Mouse (Mus musculus) kidney, embryonic 16.5 days (tissue): ENCODE data around the gene Fitm2. TPM values are rescaled to one million over a fixed set of nuclear protein-coding genes. Genes with fewer than 3 reads are reported as not detected.
"Not testable (repeated sequence)": the region's sequence is repeated elsewhere in the genome, so short reads cannot be mapped to it uniquely, and the experiment has no call there.

Experiments used
- ATAC-seq: fragments of 200-750 bp; cut with Nextera tagmentation; 2 replicates; pipeline ENCODE4 v1.8.0; 2017; ENCODE audit warnings: moderate TSS enrichment; ENCODE audit not compliant: low FRiP score, low TSS enrichment
- H3K27ac ChIP-seq: fragments of 300-500 bp; sonication (generic); 2 replicates; pipeline ENCODE4 v1.5.1; 2014; ENCODE audit warnings: low read length
- H3K27me3 ChIP-seq: fragments of 300-500 bp; sonication (generic); 2 replicates; pipeline ENCODE4 v1.6.1; 2014; ENCODE audit warnings: low read length, control low read depth, mixed read lengths; ENCODE audit not compliant: insufficient read depth
- H3K36me3 ChIP-seq: fragments of 300-500 bp; sonication (generic); 2 replicates; pipeline ENCODE4 v1.6.1; 2014; ENCODE audit warnings: low read length, control low read depth, mixed read lengths; ENCODE audit not compliant: insufficient read depth
- H3K4me1 ChIP-seq: fragments of 300-500 bp; sonication (generic); 2 replicates; pipeline ENCODE4 v1.6.1; 2014; ENCODE audit warnings: low read length, control low read depth, mixed read lengths; ENCODE audit not compliant: insufficient read depth
- H3K4me2 ChIP-seq: fragments of 300-500 bp; sonication (generic); replicated peaks from 2 replicates; pipeline ENCODE4 v1.6.1; 2014; ENCODE audit warnings: low read depth, low read length
- H3K4me3 ChIP-seq: fragments of 300-500 bp; sonication (generic); 2 replicates; pipeline ENCODE4 v1.5.1; 2014; ENCODE audit warnings: mild to moderate bottlenecking, low read length
- H3K9ac ChIP-seq: fragments of 300-500 bp; sonication (generic); replicated peaks from 2 replicates; pipeline ENCODE4 v1.6.1; 2014; ENCODE audit warnings: low read length
- H3K9me3 ChIP-seq: fragments of 300-500 bp; sonication (generic); 2 replicates; pipeline ENCODE4 v1.6.1; 2016; ENCODE audit warnings: low read length, control low read depth
- WGBS: fragments of 180-500 bp; shearing (Covaris S2); extraction: QIAGEN DNeasy Blood & Tissue Kit; methylation state at CpG from one replicate; pipeline ENCODE4 v1.1.7; 2014; 5-methylcytosine and 5-hydroxymethylcytosine counted together
- polyA plus RNA-seq: library from polyadenylated mRNA; unstranded; fragments of >200 nt; fragmentation: Nextera tagmentation; extraction: Ambion mirVana; gene quantifications from 2 replicates; pipeline ENCODE4 v1.2.1, GENCODE M21; 2015

Fitm2 gene
- polyA plus RNA-seq, 1 experiment from 2014 or later, result 11.7 TPM

GRCm38 (mm10) chr2:163466771-163467170, 5.7 kb downstream of the Fitm2 start:
- Histone ChIP-seq H3K4me1 (peaks cover 6% of the 10 kb centered on the region), H3K9ac (no peak overlapping the region), H3K27ac (no peak overlapping the region), H3K9me3 (no peaks in the 10 kb centered on the region), H3K4me2 (no peak overlapping the region), H3K27me3 (no peaks in the 10 kb centered on the region), H3K4me3 (no peak overlapping the region), H3K36me3 (peaks cover 20% of the 10 kb centered on the region)
- WGBS, result 79% methylated on average over 8 of the region's 8 CpGs
- no peak for ATAC-seq

DNA sequence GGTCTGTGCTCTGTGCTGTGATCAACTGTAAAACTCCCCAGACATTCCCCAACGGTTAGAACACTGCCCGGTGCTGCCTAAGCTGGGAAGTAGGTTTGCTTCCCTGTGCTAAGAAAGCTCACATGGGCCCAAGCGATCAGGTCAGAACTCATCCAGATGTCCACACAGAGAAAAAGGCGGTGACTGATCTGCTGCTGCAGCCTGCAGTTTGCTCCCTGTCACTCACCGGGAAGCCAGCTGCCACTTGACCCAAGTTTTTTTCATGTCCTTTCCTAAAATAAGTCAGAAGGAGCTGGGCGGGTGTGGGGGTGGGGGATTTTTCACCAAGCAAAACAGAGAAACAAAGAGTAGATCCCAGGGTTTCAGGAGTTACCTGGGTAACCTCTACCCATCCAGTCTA, 7.9 kb downstream of the Fitm2 start:
- Histone ChIP-seq H3K27me3 (0 out of 2 replicates have a peak, but pooled peaks cover 2% of the 10 kb centered on the region), H3K9me3 (no peaks in the 10 kb centered on the region), H3K9ac (no peak overlapping the region), H3K4me2 (no peak overlapping the region), H3K4me1 (no peaks in the 10 kb centered on the region), H3K27ac (no peak overlapping the region), H3K36me3 (peaks cover 19% of the 10 kb centered on the region), H3K4me3 (no peak overlapping the region)
- WGBS, result 67% methylated on average over 6 of the region's 6 CpGs
- no peak for ATAC-seq

DNA sequence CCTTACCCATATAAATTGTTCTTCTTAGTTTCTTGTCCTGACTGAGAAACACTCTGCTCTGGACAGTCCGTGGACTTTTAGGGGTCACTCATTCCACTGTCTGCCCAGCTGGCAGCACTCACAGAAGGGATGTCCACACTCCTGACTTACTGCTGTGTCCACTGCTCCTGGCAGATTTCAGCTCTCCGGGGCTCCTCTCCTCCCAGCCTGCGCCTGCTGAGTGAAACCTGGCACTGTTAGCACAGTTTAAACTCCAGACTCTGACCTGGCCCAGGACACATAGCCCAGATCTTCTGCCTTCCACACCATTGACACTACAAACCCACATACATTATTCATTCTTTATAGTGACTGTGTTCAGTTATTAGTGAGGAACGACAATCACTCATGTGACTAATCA, 8.4 kb downstream of the Fitm2 start:
- H3K9ac ChIP-seq, result no peak overlapping the region
- 75% methylated on average over 4 of the region's 4 CpGs for WGBS
- no peaks in the 10 kb centered on the region for H3K9me3 ChIP-seq

GRCm38 (mm10) chr2:163463251-163463769, 9.1 kb downstream of the Fitm2 start:
- Histone ChIP-seq H3K4me2 (no peak overlapping the region), H3K36me3 (peaks cover 8% of the 10 kb centered on the region; the same call in 1 of the 2 replicates), H3K9me3 (no peaks in the 10 kb centered on the region), H3K27ac (no peak overlapping the region), H3K4me1 (no peaks in the 10 kb centered on the region), H3K4me3 (no peak overlapping the region), H3K27me3 (peaks cover 9% of the 10 kb centered on the region; the same call in 1 of the 2 replicates), H3K9ac (no peak overlapping the region)
- ATAC-seq, result no peak
- 56% methylated on average over 10 of the region's 10 CpGs for WGBS

More for the DNA sequence above, 8.4 kb downstream of the Fitm2 start:
- Histone ChIP-seq H3K4me3 (no peak overlapping the region), H3K4me2 (no peak overlapping the region), H3K27me3 (peaks cover 6% of the 10 kb centered on the region; the same call in 1 of the 2 replicates), H3K4me1 (no peaks in the 10 kb centered on the region), H3K27ac (no peak overlapping the region), H3K36me3 (peaks cover 14% of the 10 kb centered on the region; the same call in 1 of the 2 replicates)
- ATAC-seq, result no peak

GRCm38 (mm10) chr2:163462801-163463200, 9.6 kb downstream of the Fitm2 start:
- Histone ChIP-seq H3K9me3 (no peaks in the 10 kb centered on the region), H3K4me2 (no peak overlapping the region), H3K36me3 (peaks cover 4% of the 10 kb centered on the region; the same call in 1 of the 2 replicates), H3K9ac (no peak overlapping the region), H3K27ac (no peak overlapping the region), H3K4me3 (no peak overlapping the region), H3K4me1 (no peaks in the 10 kb centered on the region), H3K27me3 (peaks cover 9% of the 10 kb centered on the region; the same call in 1 of the 2 replicates)
- ATAC-seq, result no peak
- 75% methylated on average over 11 of the region's 11 CpGs for WGBS

DNA sequence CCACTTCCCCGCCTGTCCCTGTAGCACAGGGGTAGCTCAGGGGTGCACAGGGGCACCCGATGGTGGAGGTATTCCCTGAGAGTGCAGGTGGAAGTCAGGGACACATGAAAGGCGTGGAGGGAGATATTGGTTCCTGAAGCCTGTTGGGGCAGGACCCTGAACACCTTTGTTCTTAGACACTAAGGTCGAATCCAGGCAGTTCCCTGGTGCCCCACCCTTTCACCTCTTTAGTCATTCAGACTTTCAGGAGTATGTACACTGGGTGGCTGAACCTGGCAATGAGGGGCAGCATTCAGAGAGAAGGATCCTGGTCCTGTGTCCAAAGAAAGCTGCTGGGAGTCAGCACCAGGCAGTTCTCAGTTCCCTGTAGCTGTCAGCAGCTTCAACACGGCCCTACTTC, 10.0 kb downstream of the Fitm2 start:
- peaks cover 9% of the 10 kb centered on the region; the same call in 1 of the 2 replicates for H3K27me3 ChIP-seq
- no peak overlapping the region for H3K4me3 ChIP-seq
- 73% methylated on average over 5 of the region's 5 CpGs for WGBS
- no peaks in the 10 kb centered on the region for H3K4me1 ChIP-seq
- H3K36me3 ChIP-seq, result 0 out of 2 replicates have a peak, but pooled peaks cover 3% of the 10 kb centered on the region
- no peak overlapping the region for H3K9ac ChIP-seq
- H3K27ac ChIP-seq, result no peak overlapping the region
- H3K9me3 ChIP-seq, result no peaks in the 10 kb centered on the region
- H3K4me2 ChIP-seq, result no peak overlapping the region
- ATAC-seq, result no peak

DNA sequence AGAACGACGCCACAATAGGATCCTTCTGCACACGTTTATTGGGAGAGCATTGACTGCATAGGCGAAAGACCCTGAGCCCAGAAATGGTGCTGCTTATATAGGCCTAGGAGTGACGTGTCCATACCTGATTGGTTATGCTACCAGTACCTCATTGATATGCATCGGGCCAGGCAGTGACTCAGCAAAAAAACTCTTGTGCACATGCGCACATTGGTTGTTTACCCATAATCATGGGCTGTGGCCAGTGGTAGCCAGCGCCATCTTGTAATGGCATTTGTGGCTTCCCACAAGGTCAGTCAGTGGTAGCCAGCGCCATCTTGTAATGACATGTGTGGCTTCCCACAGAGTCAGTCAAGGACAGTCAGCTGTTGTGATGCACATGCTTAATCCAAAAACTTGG, 11.1 kb downstream of the Fitm2 start:
- peaks cover 12% of the 10 kb centered on the region for H3K27me3 ChIP-seq
- ATAC-seq, H3K4me3 ChIP-seq, H3K9me3 ChIP-seq, H3K4me2 ChIP-seq, H3K27ac ChIP-seq, H3K9ac ChIP-seq, H3K36me3 ChIP-seq, H3K4me1 ChIP-seq: not testable (repeated sequence)
- 95% methylated on average over 9 of the region's 9 CpGs for WGBS

GRCm38 (mm10) chr2:163460622-163461021, 11.8 kb downstream of the Fitm2 start:
- no peak overlapping the region for H3K9ac ChIP-seq
- 86% methylated on average over 8 of the region's 8 CpGs for whole genome bisulfite sequencing
- H3K4me2 ChIP-seq, result no peak overlapping the region
- H3K4me1 ChIP-seq, result no peaks in the 10 kb centered on the region
- no peak for ATAC-seq
- H3K4me3 ChIP-seq, result no peak overlapping the region
- peaks cover 12% of the 10 kb centered on the region for H3K27me3 ChIP-seq
- no peak overlapping the region for H3K27ac ChIP-seq
- no peaks in the 10 kb centered on the region for H3K36me3 ChIP-seq
- H3K9me3 ChIP-seq, result no peaks in the 10 kb centered on the region

DNA sequence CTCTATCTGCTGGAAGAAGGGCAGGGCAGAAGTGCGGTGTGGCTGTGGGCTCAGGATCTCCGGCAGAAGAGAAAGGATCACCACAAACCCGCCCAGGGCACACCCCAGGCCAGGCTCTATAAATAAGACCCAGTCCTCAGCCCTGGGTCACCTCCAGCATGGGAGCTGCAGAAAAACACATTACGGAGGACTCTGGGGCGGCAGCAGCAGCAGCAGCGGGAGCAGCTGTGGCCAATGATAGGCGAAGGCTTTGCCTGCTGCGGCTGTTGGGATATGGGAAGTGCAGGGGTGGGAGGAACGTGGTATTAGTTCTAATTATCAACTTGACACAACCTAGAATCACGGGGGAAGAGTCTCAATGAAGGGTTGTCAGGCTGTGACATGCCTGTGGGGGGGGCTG, 13.0 kb downstream of the Fitm2 start:
- H3K27me3 ChIP-seq, result peaks cover 12% of the 10 kb centered on the region
- 38% methylated on average over 10 of the region's 10 CpGs for WGBS
- H3K4me2 ChIP-seq, result no peak overlapping the region
- H3K4me1 ChIP-seq, result no peaks in the 10 kb centered on the region
- H3K36me3 ChIP-seq, result no peaks in the 10 kb centered on the region
- no peak overlapping the region for H3K9ac ChIP-seq
- no peak for ATAC-seq
- no peak overlapping the region for H3K4me3 ChIP-seq
- H3K9me3 ChIP-seq, result no peaks in the 10 kb centered on the region
- no peak overlapping the region for H3K27ac ChIP-seq

DNA sequence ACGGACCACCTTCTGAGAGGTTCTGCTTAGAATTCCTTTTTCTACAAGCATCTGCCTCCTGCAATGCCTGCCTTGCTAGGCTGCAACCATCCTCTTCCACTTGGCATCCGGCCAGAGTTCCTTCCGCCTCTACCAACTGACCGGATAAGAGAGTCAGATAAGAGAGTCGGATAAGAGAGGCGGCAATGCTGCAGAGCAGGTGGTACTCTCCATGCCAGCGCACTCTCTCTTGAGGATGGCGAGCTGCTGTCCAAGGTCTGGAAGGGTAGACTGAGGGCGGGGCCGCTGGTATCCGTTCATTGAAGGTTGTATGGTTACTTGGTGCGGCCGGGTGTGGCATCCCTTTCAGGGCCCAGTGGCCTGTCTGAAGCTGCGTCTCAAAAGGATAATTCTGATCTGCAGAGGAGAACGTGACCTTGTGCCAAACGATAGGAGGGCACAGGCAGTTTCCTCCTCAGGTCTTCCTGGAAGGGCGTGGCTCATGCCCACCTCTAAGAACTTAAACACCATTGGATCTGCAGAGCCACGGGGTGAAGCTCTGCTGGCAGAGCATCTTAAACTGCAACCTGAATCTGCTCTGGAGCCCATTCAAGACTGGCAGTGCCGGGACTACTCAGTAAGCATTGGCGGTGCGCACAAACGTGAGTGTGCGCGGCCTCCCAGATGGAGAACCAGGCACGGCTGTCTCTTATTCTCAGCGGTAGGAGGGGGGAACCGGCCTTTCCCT, 13.7 kb downstream of the Fitm2 start:
- H3K9me3 ChIP-seq, result no peaks in the 10 kb centered on the region
- H3K27me3 ChIP-seq, result peaks cover 12% of the 10 kb centered on the region
- H3K27ac ChIP-seq, result no peak overlapping the region
- no peak for ATAC-seq
- H3K36me3 ChIP-seq, result no peaks in the 10 kb centered on the region
- H3K4me2 ChIP-seq, result no peak overlapping the region
- WGBS, result 48% methylated on average over 27 of the region's 27 CpGs
- no peaks in the 10 kb centered on the region for H3K4me1 ChIP-seq
- no peak overlapping the region for H3K4me3 ChIP-seq
- H3K9ac ChIP-seq, result no peak overlapping the region
